Mouse (Mus musculus) lung, postnatal 0 days (tissue): ENCODE results near the gene Rbm28. TPM values are rescaled to one million over a fixed set of nuclear protein-coding genes. Genes with fewer than 3 reads are reported as not detected.
A peak's percentile ranks its signal among the peaks of the same experiment; 100 is the strongest.

Experiments
- ATAC-seq: fragments of 200-750 bp; cut with Nextera tagmentation; 2 replicates; pipeline ENCODE4 v1.8.0; 2017; ENCODE audit warnings: moderate library complexity
- DNase-seq: peaks from one replicate; pipeline ENCODE4 v3.0.0-alpha.2; 2016; ENCODE audit warnings: low spot score
- H3K27ac ChIP-seq: fragments of 300-500 bp; sonication (generic); 2 replicates; pipeline ENCODE4 v1.5.1; 2014; ENCODE audit warnings: antibody characterized with exemption, mild to moderate bottlenecking, low read length, mixed read lengths
- H3K27me3 ChIP-seq: fragments of 300-500 bp; sonication (generic); replicated peaks from 2 replicates; pipeline ENCODE4 v1.6.1; 2014; ENCODE audit warnings: low read length, mixed read lengths; ENCODE audit not compliant: insufficient read depth
- H3K36me3 ChIP-seq: fragments of 300-500 bp; sonication (generic); 2 replicates; pipeline ENCODE4 v1.6.1; 2014; ENCODE audit warnings: low read length, mixed read lengths; ENCODE audit not compliant: insufficient read depth
- H3K4me1 ChIP-seq: fragments of 300-500 bp; sonication (generic); 2 replicates; pipeline ENCODE4 v1.6.1; 2014; ENCODE audit warnings: antibody characterized with exemption, low read depth, low read length, mixed read lengths; ENCODE audit not compliant: insufficient read depth
- H3K4me2 ChIP-seq: fragments of 300-500 bp; sonication (generic); replicated peaks from 2 replicates; pipeline ENCODE4 v1.6.1; 2014; ENCODE audit warnings: low read depth, mild to moderate bottlenecking, low read length, moderate library complexity, mixed read lengths
- H3K4me3 ChIP-seq: fragments of 300-500 bp; sonication (generic); 2 replicates; pipeline ENCODE4 v1.5.1; 2014; ENCODE audit warnings: low read depth, low read length
- H3K9ac ChIP-seq: fragments of 300-500 bp; sonication (generic); replicated peaks from 2 replicates; pipeline ENCODE4 v1.6.1; 2014; ENCODE audit warnings: low read depth, mild to moderate bottlenecking
- H3K9me3 ChIP-seq: fragments of 300-500 bp; sonication (generic); 2 replicates; pipeline ENCODE4 v1.6.1; 2016; ENCODE audit warnings: low read length, mixed read lengths
- CTCF ChIP-seq: IDR thresholded peaks from 2 replicates; pipeline ENCODE4 v1.5.1; 2016; ENCODE audit warnings: antibody characterized with exemption, mild to moderate bottlenecking
- EP300 ChIP-seq: IDR thresholded peaks from 2 replicates; pipeline ENCODE4 v1.6.1; 2016; ENCODE audit warnings: antibody characterized with exemption, mild to moderate bottlenecking, control low read depth
- WGBS: fragments of 180-500 bp; shearing (Covaris S2); extraction: QIAGEN DNeasy Blood & Tissue Kit; methylation state at CpG from one replicate; pipeline ENCODE4 v1.1.7; 2014; 5-methylcytosine and 5-hydroxymethylcytosine counted together
- polyA plus RNA-seq: library from polyadenylated mRNA; unstranded; fragments of >200 nt; fragmentation: Nextera tagmentation; extraction: Ambion mirVana; gene quantifications from 2 replicates; pipeline ENCODE4 v1.2.1, GENCODE M21; 2015

The Rbm28 gene
- polyA plus RNA-seq, 1 experiment from 2014 or later: 19.1 TPM

- 63% methylated on average over 11 of the region's 11 CpGs for WGBS
- H3K27me3 ChIP-seq: no peaks in the 10 kb centered on the region
- H3K4me3 ChIP-seq: no peak overlapping the region
- ATAC-seq (no peak), DNase-seq (no peak)
- no peaks in the 10 kb centered on the region for H3K36me3 ChIP-seq
- H3K4me1 ChIP-seq: no peaks in the 10 kb centered on the region
- H3K9ac ChIP-seq: no peak overlapping the region
- H3K4me2 ChIP-seq: no peak overlapping the region
- no peak for TF ChIP-seq EP300
- TF ChIP-seq CTCF: no peak; the same call in 1 of the 2 replicates
- no peaks in the 10 kb centered on the region for H3K9me3 ChIP-seq
- H3K27ac ChIP-seq: no peak overlapping the region
Measured at GRCm38 (mm10) chr6:29092904-29093303, 71.9 kb downstream of the Rbm28 start.

- Histone ChIP-seq H3K36me3 (no peaks in the 10 kb centered on the region), H3K4me2 (no peak overlapping the region), H3K27me3 (no peaks in the 10 kb centered on the region), H3K4me3 (no peak overlapping the region), H3K27ac (no peak overlapping the region), H3K4me1 (no peaks in the 10 kb centered on the region), H3K9ac (no peak overlapping the region), H3K9me3 (no peaks in the 10 kb centered on the region)
- ATAC-seq (no peak), DNase-seq (no peak)
- TF ChIP-seq EP300: no peak
- TF ChIP-seq CTCF: no peak
- 84% methylated on average over 7 of the region's 7 CpGs for WGBS
Measured at GRCm38 (mm10) chr6:29092234-29092633, 72.6 kb downstream of the Rbm28 start.

DNA sequence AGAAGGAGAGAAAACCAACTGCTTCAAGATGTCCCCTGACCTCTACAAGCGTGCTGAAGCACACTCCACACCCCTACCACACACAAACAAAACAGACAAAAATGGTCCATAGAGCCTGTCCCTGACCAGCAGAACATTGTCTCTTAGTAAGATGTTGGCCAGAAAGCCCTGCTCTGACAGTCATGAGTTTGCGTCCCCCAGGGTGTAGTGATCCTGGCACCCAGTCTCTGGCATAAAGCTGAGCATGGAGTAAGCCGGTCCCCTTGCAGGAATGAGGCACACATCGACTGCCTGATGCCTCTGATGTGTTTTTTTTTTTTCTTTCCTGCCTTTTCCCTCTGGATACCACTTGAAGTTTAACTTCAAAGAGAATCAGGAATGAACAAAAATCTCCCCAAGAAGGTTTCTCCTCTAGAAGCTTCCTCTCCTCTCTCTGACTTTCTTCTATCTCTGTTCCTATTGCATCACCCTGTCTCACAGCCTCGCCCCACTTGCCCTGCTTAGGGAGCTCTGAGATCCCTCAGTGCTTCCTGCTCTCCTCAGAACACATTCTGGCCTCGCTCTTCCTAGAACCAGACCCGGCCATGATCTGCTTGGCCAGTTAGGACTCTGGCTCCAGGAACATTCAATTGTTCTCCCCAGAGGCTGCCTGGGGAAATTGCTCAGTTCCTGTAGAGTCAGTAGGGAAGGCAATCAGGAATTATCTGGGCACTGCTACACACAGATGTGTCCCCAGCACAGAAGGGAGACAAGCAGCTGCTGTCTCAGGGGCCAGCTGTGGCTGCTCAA, 76.7 kb downstream of the Rbm28 start:
- Histone ChIP-seq H3K9me3 (no peaks in the 10 kb centered on the region), H3K4me2 (no peak overlapping the region), H3K4me3 (no peak overlapping the region), H3K9ac (no peak overlapping the region), H3K4me1 (no peaks in the 10 kb centered on the region), H3K27me3 (no peaks in the 10 kb centered on the region), H3K27ac (no peak overlapping the region), H3K36me3 (no peaks in the 10 kb centered on the region)
- ATAC-seq: peak; percentile 74
- DNase-seq: peak; percentile 14
- TF ChIP-seq CTCF (no peak), EP300 (no peak)
- WGBS: 59% methylated on average over 7 of the region's 7 CpGs

GRCm38 (mm10) chr6:29084401-29084800, 80.4 kb downstream of the Rbm28 start:
- no peak overlapping the region for H3K27ac ChIP-seq
- H3K4me2 ChIP-seq: no peak overlapping the region
- no peaks in the 10 kb centered on the region for H3K27me3 ChIP-seq
- no peak overlapping the region for H3K9ac ChIP-seq
- no peaks in the 10 kb centered on the region for H3K36me3 ChIP-seq
- ATAC-seq (no peak), DNase-seq (no peak)
- no peak for TF ChIP-seq EP300
- TF ChIP-seq CTCF: no peak
- no peak overlapping the region for H3K4me3 ChIP-seq
- H3K4me1 ChIP-seq: no peaks in the 10 kb centered on the region
- H3K9me3 ChIP-seq: no peaks in the 10 kb centered on the region
- 43% methylated on average over 7 of the region's 7 CpGs for WGBS

DNA sequence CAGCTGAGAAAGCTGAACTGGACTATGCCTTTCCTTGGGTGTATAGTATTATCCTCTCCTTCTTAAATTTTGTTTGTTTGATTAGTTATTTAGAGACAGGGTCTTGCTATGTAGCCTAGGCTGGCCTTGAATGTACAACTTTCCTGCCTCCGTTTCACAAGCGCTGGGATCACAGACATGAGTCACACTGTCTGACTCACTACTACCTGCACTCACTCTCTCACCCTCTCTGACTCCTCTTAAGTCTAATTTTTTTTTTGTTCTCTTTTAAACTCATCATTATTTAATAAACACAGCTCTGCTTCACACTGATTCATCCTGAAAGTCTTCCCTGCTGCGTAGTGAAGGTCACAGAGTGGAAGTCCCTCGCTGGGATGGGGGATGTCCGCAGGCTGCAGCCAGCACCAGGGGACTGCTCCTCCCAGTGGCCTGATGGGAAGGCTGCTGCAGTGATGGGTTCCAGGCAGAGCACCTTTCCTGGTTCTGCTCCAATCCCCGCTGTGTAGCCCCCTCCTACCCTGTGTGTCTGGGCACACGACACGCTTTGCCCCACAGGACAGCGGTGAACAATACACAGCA, 81.9 kb downstream of the Rbm28 start:
- no peaks in the 10 kb centered on the region for H3K27me3 ChIP-seq
- 54% methylated on average over 9 of the region's 9 CpGs for WGBS
- H3K9ac ChIP-seq: no peak overlapping the region
- TF ChIP-seq CTCF (peak; percentile 5; the same call in 1 of the 2 replicates), EP300 (no peak)
- H3K4me1 ChIP-seq: no peaks in the 10 kb centered on the region
- no peaks in the 10 kb centered on the region for H3K36me3 ChIP-seq
- no peaks in the 10 kb centered on the region for H3K9me3 ChIP-seq
- DNase-seq: no peak
- no peak for ATAC-seq
- no peak overlapping the region for H3K4me3 ChIP-seq
- no peak overlapping the region for H3K4me2 ChIP-seq
- H3K27ac ChIP-seq: no peak overlapping the region

- Histone ChIP-seq H3K27me3 (no peaks in the 10 kb centered on the region), H3K4me3 (no peak overlapping the region), H3K4me2 (no peak overlapping the region), H3K36me3 (no peaks in the 10 kb centered on the region), H3K9me3 (no peaks in the 10 kb centered on the region), H3K4me1 (no peaks in the 10 kb centered on the region), H3K9ac (no peak overlapping the region), H3K27ac (no peak overlapping the region)
- WGBS: 74% methylated on average over 10 of the region's 10 CpGs
- TF ChIP-seq CTCF (no peak), EP300 (no peak)
- ATAC-seq (no peak), DNase-seq (no peak)
Measured at GRCm38 (mm10) chr6:29081826-29082363, 82.9 kb downstream of the Rbm28 start.
